Mouse (Mus musculus) heart, adult 2 months (tissue): ENCODE results near the gene Gm13271. TPM values are rescaled to one million over a fixed set of nuclear protein-coding genes. Genes with fewer than 3 reads are reported as not detected.
"Not testable (repeated sequence)": the region's sequence is repeated elsewhere in the genome, so short reads cannot be mapped to it uniquely, and the experiment has no call there.

ENCODE experiments used
- DNase-seq, 2 experiments: peaks; one replicate each; pipeline ENCODE4 v3.0.0; 2021
- H3K27ac ChIP-seq: fragments of 200-600 bp; 2 replicates; pipeline ENCODE4 v1.8.1; 2022
- H3K27me3 ChIP-seq: fragments of 200-500 bp; 2 replicates; pipeline ENCODE4 v1.6.1; 2012; ENCODE audit warnings: mild to moderate bottlenecking, low read length, inconsistent platforms, mixed read lengths; ENCODE audit not compliant: control insufficient read depth, insufficient read depth
- H3K36me3 ChIP-seq: fragments of 200-500 bp; 2 replicates; pipeline ENCODE4 v1.6.1; 2012; ENCODE audit warnings: low read length, inconsistent platforms; ENCODE audit not compliant: control insufficient read depth, insufficient read depth
- H3K4me1 ChIP-seq: fragments of 200-500 bp; 2 replicates; pipeline ENCODE4 v1.6.1; 2011; ENCODE audit warnings: low read length; ENCODE audit not compliant: control insufficient read depth, insufficient read depth
- H3K4me3 ChIP-seq: fragments of 200-600 bp; 2 replicates; pipeline ENCODE4 v1.8.1; 2022
- H3K79me2 ChIP-seq: fragments of 200-500 bp; replicated peaks from 2 replicates; pipeline ENCODE4 v1.6.1; 2012; ENCODE audit warnings: mild to moderate bottlenecking, inconsistent platforms, low read length, moderate library complexity, mixed read lengths; ENCODE audit not compliant: control insufficient read depth, insufficient read depth
- H3K9ac ChIP-seq: fragments of 200-500 bp; 2 replicates; pipeline ENCODE4 v1.6.1; 2012; ENCODE audit warnings: low read depth, mild to moderate bottlenecking, control low read depth, inconsistent platforms, low read length, mixed read lengths
- CTCF ChIP-seq: fragments of 200-600 bp; IDR thresholded peaks from 2 replicates; pipeline ENCODE4 v1.8.1; 2022; ENCODE audit warnings: antibody characterized with exemption, mild to moderate bottlenecking, moderate library complexity
- WGBS: fragments of 180-500 bp; shearing (Covaris S2); methylation state at CpG from one replicate; pipeline ENCODE4 v1.1.7; 2018; 5-methylcytosine and 5-hydroxymethylcytosine counted together
- intact Hi-C: fragments of 180-260 bp; cut with DNase I; formaldehyde crosslinking; loops from one replicate; pipeline ENCODE4 v1.15.1; 2025
- polyA plus RNA-seq: library from polyadenylated mRNA; depleted of rRNA; stranded (reverse); fragments of >200 nt; gene quantifications from 2 replicates; pipeline ENCODE4 v1.2.3, GENCODE M21; 2012
- total RNA-seq, 2 experiments: library from RNA; stranded (reverse); gene quantifications; 2 replicates each; pipeline ENCODE4 v1.2.3; 2021

Gm13271 gene
- total and polyA plus RNA-seq, 3 experiments: not detected

GRCm38 (mm10) chr4:88779550-88779949 is 24.9 kb downstream of the Gm13271 start, which contains the start of gene Gm13272:
Gene Gm13272 (plus strand): TSS chr4:88779850.
- H3K9ac ChIP-seq, H3K4me1 ChIP-seq, H3K27ac ChIP-seq, intact Hi-C loops, DNase-seq, H3K4me3 ChIP-seq, H3K36me3 ChIP-seq, H3K27me3 ChIP-seq, H3K79me2 ChIP-seq: not testable (repeated sequence)
- no CpG with 5 or more reads among the region's 29 CpGs for WGBS

- H3K36me3 ChIP-seq, intact Hi-C loops, H3K9ac ChIP-seq, H3K4me1 ChIP-seq, H3K27ac ChIP-seq, H3K27me3 ChIP-seq, H3K4me3 ChIP-seq, H3K79me2 ChIP-seq: not testable (repeated sequence)
- DNase-seq: peak in 1 of 2 experiments; percentile 13
- WGBS: 51% methylated on average over 16 of the region's 18 CpGs
These were observed 25.7 kb downstream of the Gm13271 start for GRCm38 (mm10) chr4:88780320-88780719.

GRCm38 (mm10) chr4:88781831-88782230 is 27.2 kb downstream of the Gm13271 start, which contains the start of gene Ifnz:
Gene Ifnz (plus strand): TSS chr4:88782131.
- intact Hi-C loops, H3K27me3 ChIP-seq, H3K4me3 ChIP-seq, H3K27ac ChIP-seq, H3K4me1 ChIP-seq, H3K36me3 ChIP-seq, DNase-seq, H3K79me2 ChIP-seq: not testable (repeated sequence)
- H3K9ac ChIP-seq: peak within 1 kb of the TSS; percentile 60
- WGBS: 16% methylated on average over 4 of the region's 7 CpGs

- H3K36me3 ChIP-seq, intact Hi-C loops, H3K27ac ChIP-seq, H3K4me3 ChIP-seq, H3K27me3 ChIP-seq, H3K79me2 ChIP-seq, H3K4me1 ChIP-seq: not testable (repeated sequence)
- WGBS: 0% methylated on average over 11 of the region's 31 CpGs
- peak overlapping the region; percentile 60 for H3K9ac ChIP-seq
- peak; percentile 28; the same call in 1 of the 2 replicates for TF ChIP-seq CTCF
- peak in 1 of 2 experiments; percentile 56 for DNase-seq
These were observed 27.7 kb downstream of the Gm13271 start for GRCm38 (mm10) chr4:88782335-88782734.

- DNase-seq, H3K4me3 ChIP-seq, H3K79me2 ChIP-seq, H3K36me3 ChIP-seq, H3K4me1 ChIP-seq, H3K9ac ChIP-seq, intact Hi-C loops, H3K27me3 ChIP-seq, H3K27ac ChIP-seq: not testable (repeated sequence)
- no CpG with 5 or more reads among the region's 27 CpGs for WGBS
These were observed 30.7 kb downstream of the Gm13271 start, which contains the start of gene Gm13276 for GRCm38 (mm10) chr4:88785409-88785808. Gene Gm13276 (plus strand): TSS chr4:88785709.

- H3K27ac ChIP-seq, H3K36me3 ChIP-seq, H3K9ac ChIP-seq, H3K79me2 ChIP-seq, H3K4me1 ChIP-seq, H3K27me3 ChIP-seq, H3K4me3 ChIP-seq, intact Hi-C loops: not testable (repeated sequence)
- 0% methylated on average over 5 of the region's 28 CpGs for WGBS
- peak; percentile 52 for TF ChIP-seq CTCF
- peak; percentile 68 to 78 for DNase-seq
These were observed 33.7 kb downstream of the Gm13271 start, which contains the start of gene Gm13277 for GRCm38 (mm10) chr4:88788402-88788801. Gene Gm13277 (plus strand): TSS chr4:88788632.

- H3K27me3 ChIP-seq, intact Hi-C loops, H3K9ac ChIP-seq, H3K4me3 ChIP-seq, H3K27ac ChIP-seq, DNase-seq, H3K4me1 ChIP-seq, H3K79me2 ChIP-seq, H3K36me3 ChIP-seq: not testable (repeated sequence)
- WGBS: no CpG with 5 or more reads among the region's 28 CpGs
These were observed 36.6 kb downstream of the Gm13271 start, which contains the start of gene Gm13278 for GRCm38 (mm10) chr4:88791250-88791649. Gene Gm13278 (plus strand): TSS chr4:88791550.
